Mouse (Mus musculus) lung, postnatal 0 days (tissue): ENCODE results near the gene Hpn.

Source experiments
- CTCF ChIP-seq: IDR thresholded peaks from 2 replicates; pipeline ENCODE4 v1.5.1; 2016; ENCODE audit warnings: antibody characterized with exemption, mild to moderate bottlenecking
- EP300 ChIP-seq: IDR thresholded peaks from 2 replicates; pipeline ENCODE4 v1.6.1; 2016; ENCODE audit warnings: antibody characterized with exemption, mild to moderate bottlenecking, control low read depth

- TF ChIP-seq CTCF, result no peak
- no peak for TF ChIP-seq EP300
Observed at GRCm38 (mm10) chr7:31086175-31086755, 28.8 kb downstream of the Hpn start.
